Mouse (Mus musculus) heart, postnatal 0 days (tissue): ENCODE measurements around the gene Maml3.

Experiments used
- CTCF ChIP-seq: IDR thresholded peaks from 2 replicates; pipeline ENCODE4 v1.5.1; 2016; ENCODE audit warnings: antibody characterized with exemption, control low read depth, low read depth
- EP300 ChIP-seq: IDR thresholded peaks from 2 replicates; pipeline ENCODE4 v1.6.1; 2016; ENCODE audit warnings: antibody characterized with exemption, low read depth

GRCm38 (mm10) chr3:52105156-52105555, 280 bp upstream of the Maml3 start:
- TF ChIP-seq CTCF = no peak
- TF ChIP-seq EP300 = no peak
